Mouse (Mus musculus) CD4-positive, CD25-positive, alpha-beta regulatory T cell, adult 4 months (primary cell): ENCODE measurements around the gene Rab5b. TPM values are rescaled to one million over a fixed set of nuclear protein-coding genes. Genes with fewer than 3 reads are reported as not detected.
"Not testable (repeated sequence)": the region's sequence is repeated elsewhere in the genome, so short reads cannot be mapped to it uniquely, and the experiment has no call there.

Experiments used
- ATAC-seq: one replicate; pipeline ENCODE4 v1.8.0; 2017
- polyA plus RNA-seq, 2 experiments: library from polyadenylated mRNA; unstranded; fragments of 100-300 nt; shearing (Covaris generic); gene quantifications; one replicate each; pipeline ENCODE4 v1.2.1; 2017

Gene Rab5b
- 100 to 1,000 TPM in 1 of 2 experiments, 10 to 100 TPM in 1; 69.1 to 111 TPM for polyA plus RNA-seq

DNA sequence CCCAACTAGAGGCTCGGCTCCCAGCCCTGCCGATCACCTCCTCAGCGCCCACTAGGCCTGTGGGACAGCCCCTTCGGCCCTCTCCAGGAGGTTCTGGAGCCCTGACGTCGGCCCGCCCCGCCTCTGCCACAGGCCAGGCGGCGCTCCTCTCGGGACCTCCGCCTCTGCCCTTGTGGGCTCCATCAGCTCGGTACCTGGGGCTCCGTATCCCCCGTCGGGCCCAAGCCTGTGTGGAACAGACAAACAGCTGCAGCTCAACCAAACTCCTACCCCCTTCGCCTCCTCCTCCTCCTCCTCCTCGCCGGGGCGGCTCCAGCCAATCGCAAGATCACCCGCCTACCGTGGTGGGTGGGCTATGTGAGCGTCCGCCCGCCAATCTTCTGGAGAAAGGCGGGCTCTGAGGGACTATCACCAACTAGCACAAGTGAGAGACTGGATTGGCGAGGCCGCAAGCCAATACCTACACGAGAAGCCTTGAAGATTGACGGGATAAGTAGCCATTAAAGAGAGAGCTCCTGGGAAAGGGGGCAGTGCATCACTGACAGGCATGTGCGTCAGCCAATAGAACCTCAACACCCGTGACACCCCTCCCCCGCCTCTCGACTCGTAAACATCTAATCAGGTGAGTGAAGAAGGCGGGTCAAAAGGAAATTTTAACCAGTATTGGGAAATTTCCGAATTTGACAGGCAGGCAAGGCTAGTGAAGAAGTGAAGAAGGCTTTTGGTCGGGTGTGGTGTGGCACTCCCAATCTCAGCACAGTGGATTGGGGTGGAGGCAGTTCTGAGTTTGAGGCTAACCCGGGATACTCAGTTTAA lies at the start of gene Rab5b:
Rab5b (minus strand) TSS at position 273 of the 816 bp plus-strand sequence.
- ATAC-seq, result peak; percentile 97

DNA sequence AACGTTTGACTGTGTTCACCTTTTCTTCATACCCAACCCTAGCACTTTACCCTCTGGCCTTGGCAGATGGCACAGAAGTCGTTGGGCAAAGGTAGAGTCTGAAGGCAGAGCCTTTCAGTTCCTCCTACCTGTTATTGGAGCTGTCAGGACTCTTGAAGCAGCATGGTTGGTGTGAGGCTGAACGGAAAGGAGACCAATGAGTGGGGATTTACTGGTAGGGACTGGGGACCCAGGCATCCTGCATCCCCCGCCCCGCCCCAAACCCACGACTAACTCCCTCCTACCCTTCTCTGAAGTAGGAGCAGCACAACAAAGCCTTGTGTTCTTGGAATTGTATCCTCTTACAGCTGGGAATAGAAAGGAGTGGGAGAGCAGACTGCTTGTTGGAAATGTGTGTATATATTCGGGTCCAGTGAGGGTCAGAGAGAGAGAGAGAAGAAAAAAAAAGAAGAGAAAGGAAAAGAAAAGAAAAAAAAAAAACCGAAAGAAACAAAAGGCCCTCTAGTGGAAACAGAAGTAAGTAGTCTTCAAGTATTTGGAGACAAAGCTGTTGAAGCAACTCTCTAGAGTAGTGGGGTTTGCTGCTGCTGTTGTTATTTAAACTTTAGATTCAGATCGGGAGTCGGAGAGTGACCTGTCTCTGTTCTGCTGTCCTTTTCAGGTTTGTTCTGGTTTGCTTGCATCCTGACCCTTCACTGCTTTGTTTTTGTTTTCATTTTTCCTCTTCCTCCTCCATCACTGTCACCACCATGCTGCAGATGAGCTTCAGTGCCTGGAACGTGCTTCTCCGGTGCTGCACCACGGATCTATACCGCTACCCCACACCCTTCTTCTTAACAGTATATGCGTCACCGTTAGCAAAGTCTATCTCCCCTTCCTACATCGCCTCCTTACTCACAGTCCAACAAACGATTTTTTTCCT lies 48.9 kb upstream of the Rab5b start, which contains the start of gene Dgka:
Dgka (minus strand) TSS at position 176 of the 922 bp plus-strand sequence.
- peak; percentile 26 for ATAC-seq

DNA sequence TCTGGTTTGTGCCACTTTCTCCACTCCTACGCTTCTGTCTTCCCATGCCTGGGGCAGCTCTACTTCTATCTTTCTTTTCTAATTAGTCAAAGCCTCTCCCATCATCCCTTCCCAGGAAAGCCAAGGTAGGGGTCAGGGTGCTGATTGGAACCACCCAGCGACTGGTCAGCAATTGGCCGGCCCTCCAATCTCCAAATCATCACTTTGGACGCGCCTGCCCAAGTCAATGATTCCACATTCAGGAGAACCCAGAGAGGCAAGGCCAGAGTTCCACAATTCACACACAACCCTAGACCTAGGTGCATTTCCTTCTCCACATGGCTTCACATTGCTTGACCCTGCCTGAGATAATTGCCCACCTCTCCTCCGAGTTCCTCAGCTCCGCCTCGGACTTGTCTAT lies 48.1 kb upstream of the Rab5b start:
- no peak for ATAC-seq

DNA sequence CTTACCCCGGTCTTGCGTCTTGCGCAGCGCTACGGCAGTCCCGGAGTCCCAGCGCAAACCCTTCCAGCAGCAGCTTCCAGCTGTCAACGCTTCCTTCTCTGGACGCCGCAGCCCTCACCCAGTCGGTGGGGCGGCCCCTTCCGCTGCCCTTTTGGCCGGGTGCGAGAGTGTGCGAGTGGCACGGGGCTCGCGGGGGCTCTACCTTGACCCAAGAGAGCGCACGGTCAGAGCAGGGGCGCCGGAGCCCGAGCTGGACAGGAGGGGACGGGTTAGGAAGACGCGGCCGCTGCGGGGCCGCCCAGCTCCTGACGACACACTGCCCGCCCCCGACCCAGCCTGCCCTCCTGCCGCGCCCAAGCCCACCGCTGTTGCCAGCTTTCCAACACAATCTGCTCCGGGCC lies 47.7 kb upstream of the Rab5b start:
- no peak for ATAC-seq

DNA sequence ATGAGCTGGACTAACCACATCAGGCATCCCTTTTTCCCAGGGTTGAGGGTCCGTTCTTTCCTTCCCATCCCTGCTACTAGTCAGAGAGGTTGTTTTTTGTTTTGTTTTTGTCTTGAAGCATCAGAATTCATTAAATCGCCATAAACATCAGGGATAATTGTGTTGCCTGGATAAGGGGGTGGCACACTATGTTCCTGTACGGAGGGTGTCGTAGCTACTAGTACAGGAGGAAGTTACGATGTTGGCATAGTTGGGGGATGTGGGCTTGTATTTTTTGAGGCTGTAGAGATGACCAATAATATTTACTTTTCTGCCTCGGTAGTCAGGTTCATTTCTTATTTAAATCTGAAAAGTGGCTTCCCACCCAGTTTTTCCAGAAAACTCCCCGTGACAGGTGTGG lies 47.2 kb upstream of the Rab5b start:
- no peak for ATAC-seq

DNA sequence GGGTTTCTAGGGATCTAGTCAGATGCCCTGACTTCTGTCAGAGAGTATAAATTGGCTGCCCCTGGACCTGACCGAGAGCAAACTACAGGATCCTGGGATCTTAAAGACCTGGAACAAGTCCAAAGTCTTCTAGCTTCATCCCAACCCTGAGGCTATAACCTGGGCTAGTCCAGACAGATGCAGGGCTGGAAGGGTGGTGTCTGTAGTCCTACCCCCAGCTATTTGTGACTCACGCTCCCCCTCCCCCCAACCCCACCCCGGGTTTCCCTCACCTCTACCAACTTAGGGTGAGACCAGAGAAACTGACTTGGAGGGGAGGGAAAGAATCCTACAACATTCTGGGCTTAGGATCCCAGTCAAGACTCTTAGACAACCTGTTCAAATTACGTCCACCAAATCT lies 46.6 kb upstream of the Rab5b start:
- ATAC-seq, result no peak

DNA sequence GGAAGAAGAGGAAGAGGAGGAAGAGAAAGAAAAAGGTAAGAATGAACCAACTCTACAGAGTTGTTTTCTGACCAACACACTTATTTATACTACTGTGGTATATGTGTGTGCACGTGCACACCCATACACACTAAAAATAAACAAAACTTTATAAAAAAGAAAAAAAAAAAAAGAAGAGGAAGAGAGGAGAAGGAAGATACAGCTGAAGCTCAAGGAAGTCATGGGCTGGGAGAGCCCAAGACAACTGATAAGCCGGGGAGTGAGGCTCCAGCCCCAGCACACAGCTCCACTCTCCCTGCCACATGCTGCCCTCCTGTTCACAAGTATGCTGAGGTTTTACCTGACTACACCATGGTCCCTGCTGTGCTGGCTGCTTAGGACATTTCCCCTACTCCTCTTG lies 44.2 kb upstream of the Rab5b start:
- ATAC-seq, result no peak

DNA sequence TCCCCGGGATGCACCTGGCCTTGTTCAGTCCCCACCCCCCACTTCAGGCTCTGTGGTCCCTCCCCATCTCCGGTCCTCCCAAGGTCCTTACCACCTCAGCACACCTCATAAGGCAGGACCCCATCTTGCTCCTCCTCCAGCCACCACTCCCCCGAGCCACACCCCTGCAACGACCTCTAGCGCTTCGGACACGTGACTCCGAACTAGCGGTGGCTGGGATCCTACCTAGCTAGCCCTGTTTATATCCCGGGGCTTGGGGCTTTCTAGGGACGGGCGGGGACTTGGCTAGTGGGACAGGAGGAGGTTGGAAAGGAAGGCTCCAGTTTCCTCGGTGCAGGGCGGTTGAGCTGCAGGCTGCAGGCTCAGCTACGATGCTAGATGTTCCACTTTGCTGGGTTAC lies 41.4 kb upstream of the Rab5b start:
- no peak for ATAC-seq

DNA sequence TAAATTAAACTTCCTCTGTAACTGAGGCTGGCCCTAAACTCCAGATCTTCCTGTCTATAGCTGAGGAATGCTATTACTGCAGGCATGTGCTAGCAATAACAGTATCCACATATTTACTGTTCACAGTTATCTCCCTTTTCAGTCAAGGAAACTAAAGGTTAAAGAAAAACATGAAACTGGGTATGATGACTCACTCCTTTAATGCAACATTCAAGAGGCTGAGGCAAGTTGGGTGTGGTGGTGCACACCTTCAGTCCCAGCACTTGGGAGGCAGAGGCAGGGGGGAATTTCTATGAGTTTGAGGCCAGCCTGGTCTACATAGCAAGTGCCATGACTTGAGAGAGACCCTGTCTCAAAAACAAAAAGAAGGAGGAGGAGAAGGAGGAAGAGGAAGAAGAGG lies 35.9 kb upstream of the Rab5b start:
- no peak for ATAC-seq

DNA sequence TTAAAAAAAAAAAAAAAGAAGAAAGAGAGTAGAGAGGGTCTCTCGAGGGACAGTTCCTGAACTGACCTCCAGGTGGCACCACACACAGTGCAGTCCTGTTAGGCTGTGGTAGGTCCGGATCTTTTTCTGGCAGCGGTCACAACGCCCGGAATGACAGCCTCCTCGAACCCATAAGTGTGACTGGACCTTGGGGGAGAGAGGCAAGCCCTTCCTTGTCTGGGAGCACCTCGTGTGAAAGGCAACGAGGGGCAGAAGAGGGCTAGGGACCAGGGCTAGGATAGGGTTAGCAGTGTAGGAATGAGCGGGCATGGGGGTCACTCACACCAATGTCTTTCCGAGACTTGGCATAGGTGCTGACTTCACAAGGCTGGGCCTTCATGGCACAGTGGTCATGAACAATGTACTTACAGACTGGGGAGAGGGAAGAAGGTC lies 35.0 kb upstream of the Rab5b start:
- ATAC-seq, result peak; percentile 51

DNA sequence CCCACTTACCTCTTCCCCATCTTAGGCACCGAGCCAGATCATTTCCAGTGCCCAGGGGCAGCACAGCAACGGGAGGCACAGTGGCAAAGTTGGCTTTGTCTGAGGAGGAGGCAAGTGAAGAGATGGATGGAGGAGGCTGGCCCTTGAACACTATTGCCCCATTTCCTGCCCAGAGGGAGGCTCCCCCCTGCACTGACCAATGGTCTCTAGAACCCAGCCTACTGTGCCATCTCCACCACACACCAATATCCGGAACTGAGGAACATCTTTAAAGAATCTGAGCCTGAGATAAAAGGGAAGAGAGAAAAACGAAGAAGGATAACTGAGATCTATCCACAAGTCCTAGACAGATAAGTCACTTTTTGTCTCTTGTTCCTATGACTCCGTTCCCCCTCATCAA lies 32.0 kb upstream of the Rab5b start:
- no peak for ATAC-seq

DNA sequence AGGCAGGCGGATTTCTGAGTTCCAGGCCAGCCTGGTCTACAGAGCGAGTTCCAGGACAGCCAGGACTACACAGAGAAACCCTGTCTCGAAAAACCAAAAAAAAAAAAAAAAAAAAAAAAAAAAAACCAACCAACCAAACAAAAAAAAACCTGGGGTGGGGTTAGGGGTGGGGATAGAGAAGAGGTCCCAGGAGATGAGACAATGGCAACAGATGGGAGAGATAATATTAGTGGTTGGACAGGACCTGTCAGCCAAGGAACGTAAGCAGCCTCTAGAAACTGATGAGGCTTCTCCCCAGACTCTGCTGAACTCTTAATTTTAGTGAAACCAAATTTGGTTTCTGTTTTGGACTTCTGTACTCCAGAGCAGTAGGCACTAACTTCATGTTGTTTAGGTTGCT lies 29.4 kb upstream of the Rab5b start:
- ATAC-seq, result peak; percentile 15

DNA sequence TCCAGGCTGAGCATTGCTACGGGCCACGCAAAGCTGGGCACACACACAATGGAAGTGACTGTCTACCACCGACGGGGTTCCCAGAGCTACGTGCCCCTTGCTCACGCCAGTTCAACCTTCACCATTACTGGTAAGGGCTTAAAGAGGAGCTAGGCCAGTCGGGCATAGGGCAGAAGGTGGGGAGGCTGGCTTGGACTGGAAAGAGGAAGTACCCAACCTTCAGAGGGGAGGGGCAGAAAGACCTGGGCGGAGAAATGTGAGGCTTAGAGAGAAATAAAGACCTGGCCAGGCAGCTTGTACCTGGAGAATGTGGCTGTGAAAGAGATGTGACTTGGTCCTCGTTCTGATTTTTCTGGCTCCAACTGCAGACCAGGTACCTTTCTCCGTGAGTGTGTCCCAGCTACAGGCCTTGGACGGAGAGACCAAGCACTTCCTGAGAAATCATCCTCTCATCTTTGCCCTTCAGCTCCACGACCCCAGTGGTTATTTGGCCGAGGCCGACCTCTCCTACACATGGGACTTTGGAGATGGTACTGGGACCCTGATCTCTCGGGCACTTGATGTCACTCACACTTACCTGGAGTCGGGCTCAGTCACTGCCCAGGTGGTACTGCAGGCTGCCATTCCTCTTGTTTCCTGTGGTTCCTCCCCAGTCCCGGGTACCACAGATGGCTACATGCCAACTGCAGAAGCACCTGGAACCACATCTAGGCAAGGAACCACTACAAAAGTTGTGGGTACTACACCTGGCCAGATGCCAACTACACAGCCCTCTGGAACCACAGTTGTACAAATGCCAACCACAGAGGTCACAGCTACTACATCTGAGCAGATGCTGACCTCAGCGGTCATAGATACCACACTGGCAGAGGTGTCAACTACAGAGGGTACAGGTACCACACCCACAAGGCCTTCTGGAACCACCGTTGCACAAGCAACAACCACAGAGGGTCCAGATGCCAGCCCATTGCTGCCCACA lies 19.8 kb upstream of the Rab5b start:
- peak; percentile 76 for ATAC-seq

DNA sequence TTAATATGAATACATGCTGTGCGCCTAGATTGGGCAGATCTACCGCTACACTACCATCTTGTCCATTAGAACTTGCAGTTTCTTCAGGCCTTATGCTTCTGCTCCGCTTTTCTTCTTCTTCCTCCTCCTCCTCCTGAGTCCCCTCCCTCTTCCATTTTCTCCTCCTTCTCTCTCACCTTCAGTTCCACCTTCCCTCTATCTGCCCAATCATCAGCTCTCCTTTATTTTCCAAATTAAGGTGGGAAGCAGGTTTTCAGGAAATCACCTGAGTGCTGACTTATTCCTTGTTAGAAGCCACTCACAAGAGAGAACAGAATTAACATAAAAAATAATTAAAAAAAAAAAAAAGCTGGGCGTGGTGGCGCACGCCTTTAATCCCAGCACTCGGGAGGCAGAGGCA lies 15.3 kb upstream of the Rab5b start:
- not testable (repeated sequence) for ATAC-seq

DNA sequence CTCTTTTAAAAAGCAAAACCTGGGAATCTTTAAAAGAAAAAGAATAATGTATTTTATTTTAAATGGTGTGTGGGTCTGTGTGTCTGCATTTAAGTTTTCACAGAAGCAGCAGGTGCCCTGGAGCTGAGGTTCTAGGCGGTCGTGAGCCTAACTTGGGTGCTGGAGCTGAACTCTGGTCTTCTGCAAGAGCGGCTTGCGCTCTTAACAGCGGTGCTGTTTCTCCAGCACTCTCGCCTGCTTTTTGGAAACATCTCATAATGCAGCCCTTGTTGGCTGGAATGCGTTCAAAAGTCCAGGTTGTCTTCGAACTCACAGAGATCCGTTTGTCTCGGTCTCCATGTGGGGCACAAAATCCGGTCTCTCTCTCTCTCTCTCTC lies 9.2 kb upstream of the Rab5b start:
- ATAC-seq, result peak; percentile 42

DNA sequence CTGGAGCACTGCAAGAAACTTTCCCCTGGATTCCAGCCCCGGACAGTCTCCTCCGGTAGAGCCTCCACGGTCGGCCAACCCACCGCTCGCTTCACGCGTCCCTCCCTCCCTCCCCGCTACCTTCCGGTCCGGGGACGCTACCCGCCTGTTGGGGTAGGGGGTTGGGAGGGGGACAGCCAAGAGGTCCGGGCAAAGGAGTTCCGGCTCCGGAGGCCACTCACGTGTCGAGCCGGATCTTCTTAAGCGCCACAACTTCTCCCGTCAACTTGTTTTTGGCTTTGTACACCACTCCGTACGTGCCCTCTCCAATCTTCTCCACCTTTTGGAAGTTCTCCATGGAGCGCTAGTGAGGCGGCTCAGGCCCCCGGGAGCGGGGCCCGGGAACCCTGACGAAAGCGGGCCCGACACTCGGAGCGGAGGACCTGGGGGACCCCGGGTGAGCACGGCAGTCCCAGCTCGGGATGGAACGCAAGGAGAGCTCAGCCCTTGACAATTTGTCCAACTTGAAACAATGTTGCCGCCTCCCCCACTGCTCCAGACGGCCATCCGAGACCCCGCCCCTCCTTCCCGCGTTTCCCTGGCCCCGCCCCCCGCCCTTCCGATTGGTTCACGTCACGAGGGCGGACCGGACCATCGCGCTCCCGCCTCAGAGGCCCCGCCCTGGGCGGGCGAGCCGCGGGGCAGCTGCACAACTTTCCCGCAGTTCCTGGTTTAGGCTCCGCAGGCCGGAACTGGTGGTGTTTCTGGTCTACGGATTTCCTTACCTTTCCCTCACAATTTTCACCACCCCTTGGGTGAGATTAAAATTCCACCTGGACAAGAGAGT lies 8.6 kb upstream of the Rab5b start, which contains the start of gene Cdk2:
Cdk2 (minus strand) TSS at position 541 of the 826 bp plus-strand sequence.
- ATAC-seq, result peak; percentile 91

DNA sequence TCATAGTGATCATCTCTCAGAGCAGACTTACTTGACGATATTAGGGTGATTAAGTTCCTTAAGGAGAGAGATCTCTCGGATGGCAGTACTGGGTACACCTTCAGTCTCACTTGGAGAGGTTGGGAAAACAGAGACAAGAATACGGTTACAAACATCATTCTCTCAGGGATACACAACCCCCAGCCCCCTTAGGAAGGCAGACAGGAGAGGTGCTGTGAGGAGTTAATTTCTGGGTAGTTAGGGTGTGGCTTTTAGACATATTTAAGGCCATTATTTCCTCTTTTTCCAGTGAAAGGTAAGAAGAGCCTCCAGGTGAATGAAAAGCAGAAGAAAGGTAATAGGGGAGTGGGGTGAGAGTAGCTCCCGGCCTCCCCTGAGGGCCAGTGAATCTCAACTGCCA lies 7.8 kb upstream of the Rab5b start, which contains the start of gene Pmel:
Pmel (plus strand) TSS at position 301 of the 400 bp plus-strand sequence.
- ATAC-seq, result no peak

DNA sequence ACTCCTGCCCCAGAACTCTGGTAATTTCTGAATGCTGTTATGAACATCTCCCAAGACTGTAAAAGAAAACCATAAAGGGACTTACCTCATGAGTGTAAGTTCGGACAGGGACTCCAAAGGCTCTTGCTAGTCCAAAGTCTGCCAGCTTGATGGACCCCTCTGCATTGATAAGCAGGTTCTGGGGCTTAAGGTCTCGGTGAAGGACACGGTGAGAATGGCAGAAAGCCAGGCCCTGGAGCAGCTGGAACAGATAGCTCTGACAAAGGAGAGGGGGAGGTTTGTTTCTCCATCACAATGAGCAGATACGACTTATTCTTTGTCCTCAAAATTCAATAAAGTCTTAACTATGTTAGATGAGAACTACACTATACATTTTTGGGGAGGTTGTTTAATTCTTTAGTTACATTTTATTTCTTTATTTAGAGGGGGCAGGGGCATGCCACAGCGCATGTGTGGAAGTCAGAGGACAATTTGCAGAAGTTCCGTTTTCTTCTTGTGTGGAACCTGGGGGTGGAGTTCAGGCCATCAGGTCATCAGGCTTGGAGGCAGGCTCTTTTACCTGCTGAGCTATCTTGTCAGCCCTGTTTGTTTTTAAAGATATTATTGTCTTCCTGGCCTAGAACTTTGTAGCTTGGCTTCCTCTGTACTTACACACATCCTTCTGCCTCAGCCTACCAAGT lies 6.4 kb upstream of the Rab5b start:
- ATAC-seq, result no peak

DNA sequence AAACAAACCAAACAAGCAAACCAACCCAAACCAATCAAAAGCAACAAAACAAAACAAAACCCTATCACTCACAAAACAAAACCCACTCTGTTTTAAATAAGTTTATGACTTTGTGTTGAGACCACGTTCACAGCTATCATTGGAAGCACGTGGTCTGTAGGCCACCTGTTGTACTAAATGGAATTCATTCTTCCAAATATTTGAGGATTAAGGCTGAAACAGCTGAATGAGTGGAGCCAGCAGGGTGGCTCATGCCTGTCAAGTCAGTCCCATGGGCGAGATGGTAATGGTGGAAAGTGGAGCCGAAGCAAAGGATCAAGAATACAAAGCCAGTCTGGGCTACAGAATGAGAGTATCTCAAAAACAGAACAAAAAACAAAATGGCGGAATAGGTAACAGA lies 4.6 kb upstream of the Rab5b start:
- no peak for ATAC-seq

DNA sequence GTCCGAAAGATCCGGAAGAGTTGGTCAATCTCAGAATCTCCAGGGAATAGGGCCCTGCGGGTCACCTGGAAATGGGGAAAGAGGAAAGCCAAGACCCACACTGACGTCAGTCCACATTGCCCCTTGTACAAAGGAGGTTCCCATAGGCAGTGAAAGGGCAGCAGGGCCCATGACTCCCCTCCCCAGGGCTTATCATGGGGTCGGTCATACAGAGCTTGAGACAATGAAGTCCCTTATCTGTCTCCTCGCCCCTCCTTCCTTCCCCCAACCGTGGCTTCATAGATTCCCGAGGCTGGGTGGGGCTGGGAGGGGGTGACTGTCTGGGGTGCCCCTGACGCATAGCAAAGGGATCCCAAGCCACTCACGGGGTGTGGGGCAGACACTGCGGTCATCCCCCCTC lies 3.5 kb upstream of the Rab5b start:
- ATAC-seq, result no peak

DNA sequence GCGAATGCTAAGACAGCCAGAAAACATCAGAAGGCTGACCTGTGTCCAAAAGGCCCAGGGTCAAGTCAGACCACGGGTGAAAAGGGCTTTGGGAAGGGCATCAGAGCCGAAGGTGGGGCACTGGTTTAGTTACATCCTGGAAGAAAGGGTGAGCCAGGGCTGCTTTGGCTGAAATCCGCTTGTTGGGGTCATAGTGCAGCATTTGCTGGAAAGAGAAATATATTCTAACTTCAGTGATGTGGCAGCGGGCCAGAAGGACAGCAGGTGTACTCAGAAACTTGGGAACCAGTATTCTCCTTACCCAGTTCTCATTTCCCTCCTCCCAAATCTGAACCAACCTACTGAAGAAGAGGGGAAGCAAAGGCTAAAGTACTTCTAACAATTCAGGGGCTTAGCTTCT lies 2.9 kb upstream of the Rab5b start:
- ATAC-seq, result no peak
